Mouse (Mus musculus): ENCODE measurements around the gene Tifa. TPM values are rescaled to one million over a fixed set of nuclear protein-coding genes. Genes with fewer than 3 reads are reported as not detected.

Gene Tifa
- total RNA-seq (2021) = 1 to 10 TPM; 4.8 to 6.6 TPM
- long read RNA-seq, experiment 1, partial matches to known transcripts = 0 of 4 reads
- long read RNA-seq, experiment 1, other reads (novel, unspliced or antisense) = 1 of 4 reads
- long read RNA-seq, experiment 2, transcript Tifa-201 (3 exons, 2,245 nt) = major isoform, 9 of 14 reads
- long read RNA-seq, experiment 2, partial matches to known transcripts = 0 of 14 reads
- long read RNA-seq, experiment 2, other reads (novel, unspliced or antisense) = 4 of 14 reads

DNA sequence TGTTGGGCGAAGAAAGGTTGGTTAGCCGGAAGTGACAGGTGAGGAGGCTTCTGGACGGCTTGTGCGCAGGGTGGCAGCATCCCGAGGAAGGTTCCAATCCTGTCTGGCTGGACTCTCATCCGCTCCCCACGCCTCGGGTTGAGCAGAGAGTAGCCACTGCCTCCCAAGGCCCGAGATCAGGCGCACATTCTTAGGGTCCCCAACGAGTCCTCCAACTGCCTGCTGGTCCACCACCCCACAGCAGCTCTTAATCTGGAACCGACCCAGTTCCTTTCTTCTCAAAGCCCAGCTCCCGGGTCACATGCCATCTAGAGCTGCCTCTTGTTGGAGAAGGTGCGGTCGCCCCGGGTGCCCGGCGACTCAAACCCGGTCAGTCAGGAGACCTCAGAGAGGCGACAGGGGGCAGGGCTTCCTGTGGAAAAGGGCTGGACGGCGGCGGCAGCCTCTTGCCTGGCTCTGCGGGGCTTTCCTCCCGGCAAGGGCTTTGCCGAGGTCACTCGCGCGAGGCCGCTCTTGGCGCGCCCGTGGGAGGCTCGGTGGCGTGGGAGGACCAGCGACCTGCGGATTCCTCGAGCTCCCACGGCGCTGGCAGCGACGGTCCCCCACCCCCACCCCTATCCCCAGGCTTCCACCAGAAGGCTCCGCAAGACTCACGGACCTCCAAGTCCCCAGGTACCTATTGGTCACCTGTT lies at the start of gene Tifa:
Gene Tifa (plus strand): TSS at position 306 of the 692 bp plus-strand sequence.
- DNase-seq (ENCODE audit: low spot score in 2 of 2) = peak; percentile 21 to 39

GRCm38 (mm10) chr3:127741473-127741872 lies 48.1 kb upstream of the Tifa start:
- no peak for DNase-seq (ENCODE audit: low spot score in 2 of 2)

- DNase-seq (ENCODE audit: low spot score in 2 of 2) = no peak
These were observed 45.8 kb upstream of the Tifa start for GRCm38 (mm10) chr3:127743614-127744365.

DNA sequence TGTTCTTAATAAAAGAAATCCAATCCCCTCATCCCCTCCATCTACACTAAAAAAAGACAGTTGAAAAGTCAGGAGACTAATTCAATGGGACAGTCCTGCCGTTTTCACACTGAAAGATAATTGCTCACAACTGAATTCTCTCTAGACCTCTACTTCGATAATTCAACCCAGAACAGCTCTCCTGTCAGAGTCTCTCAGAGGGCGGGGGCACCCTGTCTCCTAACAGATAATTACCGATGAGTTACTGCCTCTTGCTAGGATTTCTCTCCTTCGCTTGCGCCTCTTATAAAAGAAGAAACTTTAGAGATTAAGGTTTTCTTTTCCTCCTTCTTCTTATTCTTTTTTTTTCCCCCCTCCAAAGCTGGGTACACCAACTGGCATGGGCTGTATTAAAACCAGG lies 44.1 kb upstream of the Tifa start:
- no peak for DNase-seq (ENCODE audit: low spot score in 2 of 2)

DNA sequence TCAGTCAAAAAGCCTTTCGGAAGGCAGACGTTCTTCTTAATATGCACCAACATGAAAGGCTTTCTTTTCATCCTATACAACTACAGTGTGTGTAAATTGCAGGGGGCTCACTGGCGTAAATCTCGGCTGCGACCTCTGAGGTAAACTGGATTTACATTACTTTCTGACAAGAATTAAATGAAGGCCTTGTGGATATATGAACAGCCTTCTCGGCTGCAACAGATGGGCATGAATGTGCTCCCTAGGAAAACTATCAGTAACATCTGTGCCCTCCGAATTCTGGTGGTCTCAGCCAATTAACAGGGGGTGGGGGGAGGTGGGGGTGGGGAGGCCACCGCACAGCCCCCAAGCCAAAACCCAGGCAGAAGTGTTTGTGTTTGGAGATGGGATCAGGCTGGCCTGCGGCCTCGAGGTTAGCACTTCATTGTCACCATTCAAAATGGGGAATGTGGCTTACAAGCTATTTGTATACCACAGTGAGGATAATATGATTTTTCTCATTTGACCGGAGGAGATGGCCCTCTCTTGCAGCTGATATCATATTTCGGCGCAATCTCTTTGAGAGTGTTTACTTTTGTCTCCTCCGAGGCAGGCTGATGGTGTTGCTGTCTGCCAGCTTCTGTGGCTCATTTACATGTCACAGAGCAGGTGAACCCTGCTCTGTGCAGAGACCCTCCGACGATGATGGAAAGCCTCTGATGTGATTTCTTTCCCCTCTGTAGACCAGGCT lies 43.5 kb upstream of the Tifa start:
- no peak for DNase-seq (ENCODE audit: low spot score in 2 of 2)

DNA sequence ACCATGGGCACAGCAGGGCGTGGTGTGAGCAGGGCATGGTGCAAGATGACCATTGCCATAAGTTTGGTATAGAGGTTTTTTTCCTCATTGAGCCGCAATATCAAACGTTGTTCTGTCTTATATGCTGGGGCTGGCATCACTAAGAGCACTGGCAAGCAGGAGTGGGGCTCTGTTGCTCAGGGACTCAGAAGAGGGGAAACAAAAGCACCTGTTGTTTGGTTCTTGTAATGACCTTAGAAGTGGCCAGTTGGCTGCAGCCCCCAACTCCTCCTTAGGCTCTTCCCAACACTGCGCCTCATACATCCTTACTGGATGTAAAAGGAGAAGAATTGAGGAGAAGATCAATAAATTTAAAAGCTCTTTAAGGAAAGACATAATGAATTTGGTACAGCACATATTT lies 41.0 kb upstream of the Tifa start:
- DNase-seq (ENCODE audit: low spot score in 2 of 2) = no peak

- no peak for DNase-seq (ENCODE audit: low spot score in 2 of 2)
These were observed 40.3 kb upstream of the Tifa start for GRCm38 (mm10) chr3:127749266-127749665.

DNA sequence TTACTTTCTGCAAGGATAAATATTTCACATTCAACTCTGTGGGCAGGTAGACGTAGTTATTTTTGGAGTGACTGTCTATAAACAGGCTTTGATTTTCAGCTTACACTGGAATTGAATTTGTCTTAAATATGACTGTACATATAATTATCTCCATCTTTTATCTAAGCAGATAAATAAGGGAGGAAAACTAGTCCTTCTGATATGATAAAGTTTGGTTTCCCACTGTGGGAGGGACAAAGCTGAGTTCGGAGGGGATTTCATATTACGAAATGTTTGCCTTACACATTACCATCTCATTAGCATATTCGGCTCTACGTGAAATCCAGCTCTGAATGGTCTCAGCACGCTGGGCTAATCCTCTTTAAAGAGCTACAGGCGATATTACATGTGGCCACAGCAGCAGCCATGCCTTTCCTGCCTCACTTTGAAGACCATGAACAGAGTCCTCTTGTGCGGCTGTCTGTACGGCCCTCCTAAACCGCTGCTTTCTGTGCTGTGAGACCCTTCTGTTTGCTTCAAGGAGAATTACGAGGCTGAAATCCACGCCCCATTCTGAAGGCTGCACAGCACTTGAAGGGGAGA lies 39.5 kb upstream of the Tifa start:
- no peak for DNase-seq (ENCODE audit: low spot score in 2 of 2)

GRCm38 (mm10) chr3:127756458-127756857 lies 33.1 kb upstream of the Tifa start:
- DNase-seq (ENCODE audit: low spot score in 2 of 2) = no peak

DNA sequence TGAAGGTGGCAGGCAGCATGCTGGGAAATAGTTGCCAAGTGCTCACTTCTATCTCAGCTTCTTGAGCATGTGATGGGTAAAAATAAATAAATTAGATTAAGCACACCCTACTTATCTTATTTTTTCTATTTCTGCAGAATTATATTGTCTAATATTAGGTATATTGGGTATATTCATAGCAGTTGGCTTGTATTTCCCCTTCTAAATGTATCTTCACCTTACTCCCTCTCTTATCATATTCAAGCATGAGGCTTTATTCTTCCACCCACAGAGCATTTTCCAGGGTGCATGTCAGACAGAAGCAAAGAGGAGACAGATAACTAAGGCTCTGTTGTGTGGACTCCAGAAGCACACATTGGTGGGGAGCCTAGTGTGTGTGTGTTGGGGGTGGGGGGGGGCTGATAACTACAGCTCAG lies 31.7 kb upstream of the Tifa start:
- DNase-seq (ENCODE audit: low spot score in 2 of 2) = no peak

- DNase-seq (ENCODE audit: low spot score in 2 of 2) = no peak
These were observed 30.8 kb upstream of the Tifa start for GRCm38 (mm10) chr3:127758806-127759205.

DNA sequence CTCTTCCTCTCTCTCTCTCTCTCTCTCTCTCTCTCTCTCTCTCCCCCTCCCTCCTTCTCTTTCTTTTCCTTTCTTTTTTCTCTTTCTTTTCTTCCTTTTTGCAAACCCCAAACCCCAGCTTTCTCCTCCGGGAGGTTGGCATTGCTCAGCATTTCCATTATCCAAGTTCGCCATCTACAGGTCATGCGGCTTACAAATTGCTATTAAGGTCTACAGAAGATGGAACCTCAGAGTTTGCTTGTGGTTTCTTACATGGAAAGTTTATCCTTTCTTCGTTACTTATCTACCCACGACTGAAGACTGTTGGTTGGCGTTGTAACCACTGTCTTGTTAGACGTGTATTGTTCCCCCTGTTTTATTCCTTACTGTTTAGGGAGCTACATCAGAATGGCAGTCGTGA lies 30.4 kb upstream of the Tifa start:
- DNase-seq (ENCODE audit: low spot score in 2 of 2) = no peak

- DNase-seq (ENCODE audit: low spot score in 2 of 2) = no peak
These were observed 27.2 kb upstream of the Tifa start for GRCm38 (mm10) chr3:127762403-127762802.

DNA sequence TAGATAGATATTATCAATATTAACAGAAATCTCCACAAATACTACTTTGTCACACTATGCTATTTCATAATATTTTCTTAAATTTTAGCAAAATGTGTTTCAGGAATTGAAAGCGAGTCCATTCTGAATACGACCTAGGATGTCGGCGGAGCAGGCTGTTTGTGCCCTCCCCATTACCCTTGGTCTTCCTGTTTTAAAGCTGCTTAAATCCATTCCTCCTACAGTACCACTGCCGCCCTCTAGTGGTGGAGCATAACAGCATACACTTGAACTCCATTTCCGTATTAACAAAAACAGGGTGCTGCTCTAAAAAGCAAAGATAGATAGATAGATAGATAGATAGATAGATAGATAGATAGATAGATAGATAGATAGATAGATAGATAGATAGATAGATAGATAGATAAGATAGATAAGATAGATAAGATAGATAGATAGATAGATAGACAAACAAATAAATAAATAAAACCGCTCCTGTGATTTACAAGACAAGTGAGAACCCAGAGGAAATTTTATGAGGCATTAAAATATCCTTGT lies 26.5 kb upstream of the Tifa start:
- DNase-seq (ENCODE audit: low spot score in 2 of 2) = peak; percentile 42 to 70

DNA sequence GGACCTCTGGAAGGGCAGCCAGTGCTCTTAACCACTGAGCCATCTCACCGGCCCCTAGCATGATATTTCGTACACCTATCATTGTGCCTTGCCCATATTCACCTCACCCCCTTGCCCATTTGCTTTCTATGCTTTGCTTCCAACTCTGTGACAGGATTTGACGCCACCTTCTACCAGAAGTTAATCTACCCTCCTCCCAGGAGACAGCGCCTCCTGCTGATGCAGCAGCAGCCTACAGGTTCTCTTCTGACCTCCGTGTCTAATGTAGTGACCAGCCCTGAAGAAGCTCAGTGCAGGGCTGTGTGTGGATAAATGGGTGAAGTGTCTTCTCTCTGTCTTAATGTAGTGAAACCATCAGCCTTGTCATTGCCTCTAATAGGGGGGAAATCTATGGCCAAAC lies 25.1 kb upstream of the Tifa start:
- DNase-seq (ENCODE audit: low spot score in 2 of 2) = no peak

DNA sequence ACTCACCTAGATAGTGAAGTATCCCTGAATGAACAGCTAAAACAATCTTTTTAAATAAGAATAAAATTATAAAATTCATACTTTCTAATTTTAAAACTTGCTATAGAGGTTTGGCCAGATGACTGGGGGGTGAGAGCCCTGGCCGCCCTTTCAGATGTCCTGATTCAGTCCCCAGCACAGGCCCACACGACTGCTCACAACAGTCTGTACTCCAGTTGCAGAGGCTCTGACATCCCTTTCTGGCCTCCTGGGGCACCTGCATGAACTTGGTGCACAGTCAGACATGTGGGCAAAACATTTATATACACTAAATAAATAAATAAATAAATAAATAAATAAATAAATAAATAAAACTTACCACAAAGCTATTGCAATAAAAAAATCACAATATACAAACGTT lies 23.6 kb upstream of the Tifa start:
- DNase-seq (ENCODE audit: low spot score in 2 of 2) = no peak

DNA sequence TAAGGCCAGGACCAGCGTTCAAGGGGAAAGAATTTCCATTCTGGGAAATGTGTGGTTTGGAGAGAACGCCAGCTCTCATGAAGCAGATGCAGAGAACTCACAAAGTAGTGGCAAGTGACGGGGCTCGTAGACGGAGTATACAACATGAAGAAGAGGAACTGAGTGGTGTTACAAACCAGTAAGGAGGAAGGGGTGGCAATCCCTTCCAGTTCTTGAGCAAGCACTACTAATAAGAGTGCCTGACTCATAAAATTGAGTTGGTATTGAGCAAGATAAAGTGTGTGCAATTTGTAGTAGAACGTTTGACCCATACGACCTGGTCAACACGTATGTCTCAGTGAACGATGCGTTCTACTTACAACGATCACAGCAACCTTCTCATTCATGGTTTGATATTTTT lies 20.5 kb upstream of the Tifa start:
- no peak for DNase-seq (ENCODE audit: low spot score in 2 of 2)

GRCm38 (mm10) chr3:127780021-127780644 lies 9.5 kb upstream of the Tifa start, which contains the start of gene Alpk1:
Gene Alpk1, minus strand, starts transcription at chr3:127780527.
- DNase-seq (ENCODE audit: low spot score in 2 of 2) = peak; percentile 21 to 37

GRCm38 (mm10) chr3:127780921-127781320 lies 8.7 kb upstream of the Tifa start:
- DNase-seq (ENCODE audit: low spot score in 2 of 2) = no peak

DNA sequence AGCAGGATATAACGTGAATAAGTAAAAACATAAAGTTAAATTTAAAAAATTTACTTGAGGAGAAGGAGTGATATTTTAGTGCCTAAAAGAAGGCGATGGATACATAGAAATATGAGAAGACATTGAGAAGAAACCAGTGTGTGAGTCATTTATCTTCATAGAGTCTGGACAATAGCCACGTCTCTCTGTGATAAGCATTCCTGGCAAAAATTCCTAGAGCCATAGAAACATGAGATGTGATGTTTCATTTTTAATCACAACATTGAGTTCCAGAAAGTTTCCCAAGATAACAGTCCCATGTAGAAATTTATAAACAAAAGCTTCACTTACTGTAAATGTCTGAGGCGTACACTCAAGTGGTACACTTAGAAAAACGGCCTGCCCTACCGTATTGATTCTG lies 6.7 kb upstream of the Tifa start:
- DNase-seq (ENCODE audit: low spot score in 2 of 2) = no peak

Data from adrenal gland, postnatal 4 days (tissue).